Mouse (Mus musculus): ENCODE measurements at regions not wholly inside any gene's neighbourhood (a gene's known extent, or its start where the extent isn't known, plus 50 kb on each side); places are given as distances from the start of the nearest gene placed in this dataset.

DNA sequence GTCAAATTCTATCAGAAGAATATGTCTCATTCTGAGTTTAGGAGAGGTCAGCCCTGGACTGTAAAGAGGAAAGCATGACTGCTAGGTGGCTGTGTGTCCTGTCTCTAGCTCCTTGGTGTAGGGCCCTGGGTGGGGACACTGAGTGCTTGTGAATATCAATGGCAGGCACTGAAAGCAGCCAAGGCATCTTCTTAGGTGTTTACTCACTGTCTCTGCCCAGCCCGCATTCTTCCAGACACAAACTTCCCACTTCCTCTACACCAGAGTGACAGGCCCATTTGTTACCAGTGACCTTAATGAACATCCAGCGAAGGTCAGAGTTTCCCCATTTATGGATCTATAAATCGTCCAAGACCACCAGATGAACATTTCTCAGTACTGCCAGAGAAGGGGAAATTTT is 823.1 kb downstream of the Efna5 start:
- DNase-seq = no peak

DNA sequence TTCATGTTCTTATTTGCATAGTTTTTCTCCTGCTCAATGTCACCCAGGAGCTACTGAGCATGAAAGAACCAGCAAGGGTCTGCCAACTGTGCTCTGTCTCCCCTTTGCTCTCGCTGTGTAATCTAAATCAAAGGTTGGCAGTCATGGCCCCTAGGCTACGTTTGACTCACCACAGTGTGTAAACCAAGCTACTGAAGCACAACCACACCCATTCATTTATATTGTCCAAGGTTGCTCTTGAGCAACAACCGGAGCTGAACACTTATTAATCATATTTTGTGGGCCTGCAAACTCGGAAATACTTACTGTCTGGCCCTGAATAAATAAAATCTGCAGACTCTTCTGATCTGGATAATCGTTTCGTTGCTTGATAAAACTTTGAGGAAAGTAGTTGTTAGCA is 826.3 kb downstream of the Efna5 start:
- DNase-seq = no peak

- DNase-seq = no peak
Observed at GRCm38 (mm10) chr17:62048989-62049388, 832.1 kb downstream of the Efna5 start.

- DNase-seq = no peak
Observed at GRCm38 (mm10) chr17:62030614-62031013, 850.5 kb downstream of the Efna5 start.
